Mouse (Mus musculus) left cerebral cortex, postnatal 10 days (tissue): Measurements from ENCODE around the gene 4930430F08Rik. TPM values are rescaled to one million over a fixed set of nuclear protein-coding genes. Genes with fewer than 3 reads are reported as not detected.
"Not testable (repeated sequence)": the region's sequence is repeated elsewhere in the genome, so short reads cannot be mapped to it uniquely, and the experiment has no call there.

ENCODE experiments used
- DNase-seq, 2 experiments: peaks; one replicate each; pipeline ENCODE4 v3.0.0; 2021 to 2022; ENCODE audit warnings: low spot score in 2 of 2, mixed read lengths in 1 of 2; ENCODE audit errors: extremely low spot score in 1 of 2
- intact Hi-C: fragments of 180-260 bp; cut with DNase I; formaldehyde crosslinking; loops from one replicate; pipeline ENCODE4 v1.15.1; 2025
- total RNA-seq, 2 experiments: library from RNA; stranded (reverse); gene quantifications; 2 replicates each; pipeline ENCODE4 v1.2.3; 2021

4930430F08Rik gene
- total RNA-seq, result 10 to 100 TPM; 22.2 to 25.2 TPM

DNA sequence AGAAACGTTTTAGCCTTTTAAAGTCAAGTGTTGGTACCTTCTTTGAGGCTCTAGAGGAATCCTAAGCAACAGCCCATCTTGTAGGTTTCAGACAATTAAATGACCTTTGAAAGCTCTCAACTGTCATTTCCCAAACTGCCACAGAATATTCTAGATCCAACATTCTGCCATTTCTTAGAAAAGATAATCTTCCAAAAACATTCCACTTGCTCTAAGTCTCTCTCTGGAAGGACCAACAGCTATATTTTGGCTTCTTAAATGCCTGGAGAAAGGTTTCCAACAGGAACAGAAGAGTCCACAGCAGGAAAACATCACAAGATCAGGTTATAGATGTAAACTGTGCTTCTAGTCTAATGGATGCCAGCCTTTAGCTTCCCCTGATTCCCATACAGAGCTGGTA, at the start of gene 4930430F08Rik, which contains the start of gene 1700017N19Rik:
4930430F08Rik (minus strand) TSS at position 101 of the 400 bp plus-strand sequence.
1700017N19Rik (plus strand) TSS at position 162 of the 400 bp plus-strand sequence.
- intact Hi-C loops, result no loop called here
- DNase-seq, result no peak

DNA sequence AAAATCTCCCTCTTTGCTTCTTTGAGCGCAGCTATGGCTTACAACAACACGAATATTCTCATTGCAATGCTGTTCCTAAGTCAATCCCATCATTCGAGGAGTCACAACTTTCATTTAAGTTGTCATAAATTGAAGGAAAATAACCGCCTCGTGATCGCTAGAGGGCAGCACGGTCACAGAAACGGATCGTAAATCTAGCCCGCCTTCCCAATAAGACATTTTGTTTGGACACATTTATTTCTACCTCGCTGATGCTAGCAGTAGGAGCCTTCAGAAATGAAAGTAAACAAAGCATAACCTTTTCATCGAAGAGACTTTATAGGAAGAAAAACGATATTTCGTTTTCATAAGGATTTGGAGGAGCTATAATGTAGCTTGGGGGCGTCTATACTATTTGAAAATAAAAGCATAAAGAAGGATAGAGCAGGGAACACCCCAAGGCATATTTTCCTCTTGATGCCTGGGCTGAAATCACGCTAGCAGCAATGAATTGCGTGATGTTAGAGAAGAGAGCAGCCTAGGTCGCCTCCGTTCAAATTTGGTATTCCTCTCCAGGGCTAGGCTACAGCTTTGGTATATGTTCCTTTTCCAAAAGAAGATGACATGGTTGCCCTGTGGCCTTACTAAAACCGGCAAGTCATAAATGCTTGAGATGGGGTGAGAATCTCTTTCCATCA, 39.7 kb upstream of the 4930430F08Rik start:
- DNase-seq, result peak; percentile 50 to 66
- intact Hi-C loops, result loop anchor here (5.0 kb wide), 2 partner anchors 112 to 1787 kb away; no protein-coding TSS in a partner anchor

DNA sequence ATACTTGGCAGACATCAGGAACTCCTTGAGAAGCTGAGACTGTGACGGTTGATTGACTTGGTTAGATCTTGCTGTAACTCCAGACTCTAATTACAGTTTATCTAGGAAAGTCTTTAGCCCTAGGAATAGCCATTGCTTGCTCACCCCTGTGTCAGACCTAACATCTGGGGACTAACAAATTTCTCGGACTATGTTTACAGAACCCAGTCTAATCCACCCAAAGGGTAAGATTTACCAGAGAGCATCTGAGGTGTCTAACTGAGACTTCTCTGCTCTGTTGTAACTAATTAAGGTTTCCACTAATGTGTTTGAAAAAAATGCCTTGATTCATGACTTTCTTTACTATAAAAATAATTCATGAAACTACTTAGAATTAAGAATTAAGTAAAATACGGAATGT, 32.3 kb upstream of the 4930430F08Rik start:
- no peak for DNase-seq
- intact Hi-C loops, result no loop called here

DNA sequence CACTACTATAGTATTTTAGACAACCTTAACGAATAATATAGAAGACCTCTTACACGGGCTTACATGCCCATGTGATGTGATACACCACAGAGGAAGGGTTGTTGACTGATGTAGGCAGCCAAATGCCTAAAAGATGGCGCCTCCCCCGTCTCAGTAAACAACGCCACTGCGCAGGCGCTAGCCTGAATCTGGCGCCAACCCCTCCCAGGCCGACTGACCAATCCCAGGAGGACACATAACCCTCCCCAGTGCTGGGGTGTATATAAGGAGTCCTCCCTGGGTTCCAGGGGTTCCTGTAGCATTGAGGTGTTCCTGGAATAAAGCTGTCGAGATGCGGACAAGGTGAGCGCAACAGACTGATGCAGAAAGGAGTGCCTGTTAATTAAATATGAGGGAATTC, 29.8 kb upstream of the 4930430F08Rik start:
- DNase-seq, result no peak
- intact Hi-C loops, result no loop called here

DNA sequence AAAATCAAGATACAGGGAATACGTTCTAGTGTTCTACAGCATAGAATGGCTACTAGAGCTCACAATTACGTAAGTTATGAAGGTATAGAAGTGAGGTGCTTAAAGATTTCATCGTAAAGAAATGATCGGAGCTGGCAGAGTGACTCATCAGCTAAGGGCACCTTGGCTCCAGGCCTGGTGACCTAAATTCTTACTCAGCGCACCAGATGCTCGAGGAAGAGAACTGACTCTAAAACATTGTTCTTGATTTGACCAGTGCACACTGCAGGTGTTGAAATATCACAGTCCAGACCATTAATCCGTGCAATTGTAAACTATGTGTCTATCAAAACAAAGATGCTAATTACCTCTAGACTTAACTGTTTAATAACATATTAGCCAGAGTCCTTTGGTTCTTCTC, 29.3 kb upstream of the 4930430F08Rik start:
- DNase-seq, result no peak
- intact Hi-C loops, result loop anchor here (10.0 kb wide), 1 partner anchor 1825 kb away; no protein-coding TSS in a partner anchor

DNA sequence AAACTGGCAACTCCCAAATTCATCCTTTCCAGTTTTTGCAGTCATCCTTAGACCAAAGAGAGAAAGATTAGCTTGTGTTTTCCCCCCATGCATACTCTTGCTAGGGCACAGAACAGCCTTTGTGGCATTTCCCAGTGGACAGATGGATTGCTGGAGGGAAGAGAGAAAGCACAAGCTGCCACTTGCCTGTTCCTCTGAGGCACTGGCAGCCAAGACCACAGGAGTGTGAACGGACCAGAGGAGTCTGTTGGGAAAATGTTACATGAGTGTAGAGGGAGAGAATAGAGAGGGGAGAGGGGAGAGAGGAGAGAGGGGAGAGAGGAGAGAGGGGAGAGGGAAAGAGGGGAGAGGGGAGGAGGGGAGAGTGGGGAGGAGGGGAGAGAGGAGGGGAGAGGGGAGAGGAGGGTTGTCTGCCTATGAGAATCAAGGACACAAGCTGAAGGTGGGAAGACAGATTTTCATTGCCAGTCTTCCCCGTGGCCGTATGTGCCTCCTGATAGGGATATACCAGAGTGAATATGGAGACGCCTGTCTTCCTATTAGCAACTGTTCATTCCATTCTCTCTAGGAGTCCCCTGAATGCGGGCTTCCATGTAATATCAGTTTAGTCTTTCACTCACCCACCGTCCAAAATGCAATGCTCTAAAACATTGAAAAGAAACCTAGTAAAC, 27.1 kb upstream of the 4930430F08Rik start:
- DNase-seq, result peak; percentile 6 to 21

DNA sequence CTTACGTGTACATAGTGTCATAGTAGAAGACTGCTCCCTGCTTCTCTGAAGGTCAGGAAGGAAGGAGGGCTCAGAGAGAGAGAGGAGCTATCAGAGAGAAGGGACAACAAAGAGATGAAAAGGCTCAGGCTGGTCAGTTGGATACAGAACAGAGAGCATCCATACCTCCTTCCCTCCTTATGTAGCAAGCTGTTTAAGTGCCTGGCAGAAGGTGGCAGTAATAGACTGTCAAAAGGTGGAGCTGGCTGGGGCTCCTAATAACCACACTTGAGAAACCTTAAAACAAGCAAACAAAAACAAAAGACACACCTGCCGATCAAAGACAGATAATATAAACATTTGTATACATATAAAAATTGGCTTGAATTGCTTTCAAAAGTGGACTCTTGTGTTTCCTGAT, 14.0 kb upstream of the 4930430F08Rik start:
- DNase-seq, result no peak
- intact Hi-C loops, result loop anchor here (5.0 kb wide), 1 partner anchor 1813 kb away; no protein-coding TSS in a partner anchor

More for the DNA sequence above, 27.1 kb upstream of the 4930430F08Rik start:
- intact Hi-C loops, result loop anchor here (10.0 kb wide), 1 partner anchor 1827 kb away; no protein-coding TSS in a partner anchor

DNA sequence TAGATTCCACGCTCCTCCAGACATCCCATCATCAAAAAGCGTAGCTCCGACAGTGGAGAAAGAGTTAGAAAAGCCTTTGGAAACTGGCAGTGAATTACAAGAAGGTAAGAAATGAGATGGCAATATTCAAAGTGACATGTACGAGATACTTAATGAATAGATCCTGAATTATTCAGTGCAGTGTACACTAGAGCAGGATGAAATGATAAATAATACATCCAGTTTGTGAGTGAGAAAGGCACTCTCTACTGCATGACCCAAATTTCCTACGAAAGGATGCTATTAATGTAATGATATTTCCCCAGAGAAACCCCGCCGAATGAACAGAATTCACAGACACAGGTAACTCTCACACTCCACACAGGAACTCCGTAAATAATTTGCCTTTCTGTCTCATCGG, 13.3 kb upstream of the 4930430F08Rik start:
- intact Hi-C loops, result loop anchor here (5.0 kb wide), 1 partner anchor 1814 kb away; no protein-coding TSS in a partner anchor
- DNase-seq, result no peak

DNA sequence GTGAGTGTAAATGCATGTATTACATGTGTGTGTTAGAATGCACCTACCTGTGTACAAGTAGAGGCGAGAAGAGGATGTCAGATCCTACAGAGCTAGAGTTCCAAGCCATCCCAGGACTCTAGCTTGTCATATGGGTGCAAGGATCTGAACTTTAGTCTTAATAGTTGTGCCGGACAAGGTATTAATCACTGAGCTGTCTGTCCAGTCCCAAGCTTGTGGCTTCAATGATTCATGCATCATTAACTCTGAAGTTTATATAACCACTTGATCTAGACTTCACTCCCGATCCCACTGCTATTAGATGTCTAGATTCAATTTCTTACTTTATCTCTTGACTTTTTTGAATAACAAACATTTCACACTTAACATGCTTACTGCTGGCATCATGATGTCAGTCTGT, 8.1 kb upstream of the 4930430F08Rik start:
- intact Hi-C loops, result no loop called here
- no peak for DNase-seq

DNA sequence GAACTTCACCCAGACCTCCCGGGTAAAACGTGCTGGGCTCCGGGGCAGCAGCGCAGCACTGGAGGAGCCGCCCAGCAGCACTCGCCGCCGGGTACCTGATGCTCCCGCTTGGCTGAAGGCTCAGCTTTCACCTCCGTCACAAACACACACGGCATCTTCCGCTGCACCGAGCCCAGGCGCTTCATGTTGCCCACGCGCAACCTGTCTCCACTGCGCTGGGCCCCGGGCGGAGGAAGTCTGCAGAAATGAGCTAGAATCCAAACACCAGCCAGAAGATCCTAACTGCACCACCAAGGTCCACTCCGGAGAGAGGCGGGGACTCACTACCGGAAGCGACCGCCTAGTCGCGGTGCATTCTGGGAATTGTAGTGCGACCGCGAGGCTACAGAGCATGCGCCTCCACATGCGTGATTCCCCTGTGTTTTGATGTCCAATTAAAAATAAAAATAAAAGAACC, 1.3 kb downstream of the 4930430F08Rik start:
- DNase-seq, result peak; percentile 90 to 93
- intact Hi-C loops, result no loop called here

DNA sequence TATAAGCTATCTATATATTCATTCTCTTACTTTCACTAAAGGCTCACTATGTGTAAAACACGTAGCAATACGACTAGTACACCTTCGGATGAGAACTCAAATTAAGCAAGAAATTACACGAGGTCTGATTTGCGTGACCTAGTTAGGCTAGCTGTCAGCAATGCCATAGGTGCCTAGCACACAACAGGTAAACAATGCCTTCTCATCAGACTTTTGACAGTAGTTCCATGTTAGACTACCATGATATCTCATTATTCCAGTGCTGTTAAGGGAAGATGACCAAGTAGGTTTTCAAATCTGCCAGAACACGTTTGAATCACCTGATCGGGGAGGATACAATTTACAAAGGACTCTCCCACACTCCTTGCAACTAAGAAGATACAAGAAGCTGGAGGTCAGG, 1.7 kb downstream of the 4930430F08Rik start:
- DNase-seq, result no peak
- intact Hi-C loops, result no loop called here

DNA sequence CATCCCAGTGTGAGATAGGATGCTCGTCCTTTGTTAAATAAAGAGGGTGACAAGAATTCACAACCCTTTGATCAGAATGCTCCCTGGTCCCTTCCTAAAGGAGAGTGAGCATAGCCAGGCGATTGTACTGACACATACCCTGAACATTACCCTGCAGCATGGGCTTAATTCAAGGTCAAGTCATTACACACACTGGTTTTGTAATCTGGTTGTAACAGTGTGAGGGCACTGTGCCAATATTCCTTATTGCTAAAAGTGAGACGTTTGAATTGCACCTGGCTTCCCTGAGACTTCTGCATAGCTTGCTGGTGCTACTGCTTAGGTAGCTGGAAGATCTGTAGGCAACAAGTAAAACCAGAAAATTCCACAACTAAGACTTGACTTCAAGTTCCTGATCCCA, 6.0 kb downstream of the 4930430F08Rik start:
- intact Hi-C loops, result no loop called here
- DNase-seq, result no peak

DNA sequence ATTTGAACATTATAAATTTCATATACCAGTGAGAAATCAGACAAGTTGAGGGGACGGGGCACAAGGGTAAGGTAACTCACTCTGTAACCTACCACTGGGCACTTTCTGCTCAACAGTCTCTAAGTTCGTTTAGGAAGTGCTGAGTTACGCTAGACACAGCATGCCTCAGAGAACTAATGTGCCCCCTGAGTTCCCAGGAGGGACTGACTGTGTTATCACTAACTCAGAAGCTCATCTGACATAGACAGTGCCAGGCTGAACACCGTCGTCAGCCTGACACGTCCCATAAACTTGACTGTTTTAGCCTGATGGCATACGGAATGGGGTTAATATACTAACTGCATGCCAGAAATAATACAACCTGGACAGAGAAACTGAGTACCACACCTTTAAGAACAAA, 14.9 kb downstream of the 4930430F08Rik start:
- intact Hi-C loops, result no loop called here
- DNase-seq, result no peak

DNA sequence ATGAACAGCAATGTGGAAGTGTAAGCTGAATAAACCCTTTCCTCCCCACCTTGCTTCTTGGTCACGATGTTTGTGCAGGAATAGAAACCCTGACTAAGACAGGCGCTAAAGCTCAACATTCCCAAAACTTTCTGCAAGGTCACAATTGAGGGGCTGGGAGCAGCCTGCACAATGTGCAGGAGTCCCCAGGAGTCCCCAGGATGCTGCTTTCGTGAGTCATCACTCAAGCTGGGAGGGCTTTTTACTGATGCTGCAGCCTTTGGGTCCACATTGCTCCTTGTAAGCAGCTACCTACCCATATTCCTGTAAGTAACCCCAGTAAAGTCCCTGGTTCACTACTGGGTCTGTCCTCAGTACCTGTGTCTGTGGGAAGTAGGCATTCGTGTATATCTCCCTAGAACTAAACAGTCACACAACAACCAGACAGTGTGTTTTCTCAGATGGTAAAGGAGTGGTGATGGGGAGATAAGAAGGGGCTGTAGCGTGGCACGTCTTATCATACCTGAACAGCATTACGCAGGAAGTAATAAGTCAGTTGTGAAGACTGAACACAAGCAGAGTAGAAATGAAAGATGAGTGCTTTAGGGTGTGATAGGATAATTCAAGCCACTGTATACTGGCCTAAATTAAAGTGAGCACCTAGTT, 15.6 kb downstream of the 4930430F08Rik start:
- no peak for DNase-seq
- intact Hi-C loops, result no loop called here

DNA sequence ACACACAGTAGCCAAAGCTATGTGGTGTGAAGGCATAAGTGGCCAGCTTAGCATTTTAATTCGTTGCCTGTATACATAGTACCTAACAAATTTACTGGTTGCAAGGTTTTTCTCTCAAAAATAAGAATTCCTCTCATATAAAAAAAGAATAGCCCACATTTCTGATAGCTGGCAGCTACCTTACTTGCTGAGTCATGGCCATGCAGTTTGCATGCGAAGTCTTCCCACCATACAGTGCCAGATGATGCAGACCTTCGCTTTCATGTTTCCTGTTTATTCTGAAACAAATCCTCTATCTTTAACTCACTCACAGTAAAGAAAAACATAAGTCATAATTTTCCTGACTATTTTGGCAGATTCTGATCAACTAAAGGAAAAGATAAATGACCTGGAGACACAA, 18.5 kb downstream of the 4930430F08Rik start:
- no peak for DNase-seq
- intact Hi-C loops, result no loop called here

DNA sequence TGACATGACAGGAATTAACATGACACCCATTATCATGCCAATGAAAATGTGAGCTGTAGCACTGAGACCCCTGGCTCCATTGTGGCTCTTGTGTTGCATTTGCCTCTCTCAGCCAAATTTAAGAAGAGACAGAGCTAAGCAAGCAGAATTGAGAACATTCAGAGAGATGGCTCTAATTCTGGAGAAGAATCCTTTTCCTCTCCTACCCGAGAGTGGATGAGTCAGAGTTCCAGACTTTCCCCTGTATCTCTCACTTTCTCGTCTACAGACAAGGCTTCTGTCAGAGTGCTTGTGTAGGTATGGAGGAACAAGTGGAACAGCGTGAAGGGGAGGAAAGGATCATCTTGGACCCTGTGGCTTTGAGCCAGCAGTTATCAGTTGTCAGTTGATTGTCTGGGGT, 26.1 kb downstream of the 4930430F08Rik start:
- no peak for DNase-seq
- intact Hi-C loops, result no loop called here

DNA sequence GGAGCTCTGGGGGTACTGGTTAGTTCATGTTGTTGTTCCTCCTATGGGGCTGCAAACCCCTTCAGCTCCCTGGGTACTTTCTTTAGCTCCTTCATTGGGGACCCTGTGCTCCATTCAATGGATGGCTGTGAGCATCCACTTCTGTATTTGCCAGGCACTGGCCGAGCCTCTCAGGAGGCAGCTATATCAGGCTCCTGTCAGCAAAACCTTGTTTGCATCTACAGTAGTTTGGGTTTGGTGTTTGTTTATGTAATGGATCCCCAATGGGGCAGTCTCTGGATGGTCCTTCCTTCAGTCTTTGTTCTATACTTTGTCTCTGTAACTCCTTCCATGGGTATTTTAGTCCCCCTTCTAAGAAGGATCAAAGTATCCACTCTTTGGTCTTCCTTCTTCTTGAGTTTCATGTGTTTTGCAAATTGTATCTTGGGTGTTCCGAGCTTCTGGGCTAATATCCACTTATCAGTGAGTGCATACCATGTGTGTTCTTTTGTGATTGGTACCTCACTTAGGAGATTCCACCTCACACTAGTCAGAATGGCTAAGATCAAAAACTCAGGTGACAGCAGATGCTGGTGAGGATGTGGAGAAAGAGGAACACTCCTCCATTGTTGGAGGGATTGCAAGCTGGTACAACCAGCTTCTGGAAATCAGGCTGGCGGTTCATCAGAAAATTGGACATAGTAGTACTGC, 29.9 kb downstream of the 4930430F08Rik start:
- DNase-seq, intact Hi-C loops: not testable (repeated sequence)

DNA sequence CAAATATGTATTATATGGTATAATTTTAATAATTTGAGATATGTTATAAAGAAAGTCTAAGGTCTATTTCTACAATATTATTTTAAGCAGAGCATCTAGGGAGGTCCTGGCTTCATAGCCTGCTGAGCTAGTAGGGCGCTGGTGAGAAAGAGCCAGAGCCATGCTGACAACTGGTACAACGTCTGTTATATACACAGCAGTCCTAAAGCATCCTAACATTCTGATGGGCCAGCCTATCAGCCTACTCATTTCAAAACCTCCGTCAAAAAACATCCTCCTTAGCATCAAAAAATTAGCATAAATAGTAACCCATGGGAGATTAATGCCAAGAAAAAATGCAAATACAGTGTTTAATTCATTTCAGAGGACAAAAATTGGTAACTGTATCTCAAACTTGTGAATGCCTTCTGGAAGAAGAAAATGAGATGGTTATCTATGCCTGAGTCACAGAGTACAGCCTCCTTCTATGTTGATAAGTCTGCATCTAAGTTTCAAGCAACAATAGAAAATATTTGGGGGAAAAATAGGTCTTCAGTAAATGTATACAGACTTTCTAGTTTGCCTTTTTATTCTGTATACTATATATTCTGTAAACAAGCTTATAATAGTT, 33.6 kb downstream of the 4930430F08Rik start:
- intact Hi-C loops, result no loop called here
- DNase-seq, result no peak
